Mouse (Mus musculus): ENCODE results near the gene Ms4a15. TPM values are rescaled to one million over a fixed set of nuclear protein-coding genes. Genes with fewer than 3 reads are reported as not detected.

Ms4a15 gene
- polyA plus RNA-seq, 1 experiment from 2014 or later: not detected

DNA sequence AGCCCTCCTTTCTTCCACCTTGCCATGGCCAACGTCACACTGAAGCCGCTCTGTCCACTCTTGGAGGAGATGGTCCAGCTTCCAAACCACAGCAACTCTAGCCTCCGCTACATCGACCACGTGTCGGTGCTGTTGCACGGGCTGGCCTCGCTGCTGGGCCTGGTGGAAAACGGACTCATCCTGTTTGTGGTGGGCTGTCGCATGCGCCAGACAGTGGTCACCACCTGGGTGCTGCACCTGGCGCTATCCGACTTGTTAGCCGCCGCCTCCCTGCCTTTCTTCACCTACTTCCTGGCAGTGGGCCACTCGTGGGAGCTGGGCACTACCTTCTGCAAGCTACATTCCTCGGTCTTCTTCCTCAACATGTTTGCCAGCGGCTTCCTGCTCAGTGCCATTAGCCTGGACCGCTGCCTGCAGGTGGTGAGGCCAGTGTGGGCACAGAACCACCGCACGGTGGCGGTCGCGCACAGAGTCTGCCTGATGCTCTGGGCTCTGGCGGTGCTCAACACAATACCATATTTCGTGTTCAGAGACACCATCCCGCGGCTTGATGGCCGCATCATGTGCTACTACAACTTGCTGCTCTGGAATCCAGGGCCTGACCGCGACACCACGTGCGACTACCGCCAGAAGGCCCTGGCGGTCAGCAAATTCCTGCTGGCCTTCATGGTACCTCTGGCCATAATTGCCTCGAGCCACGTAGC lies 52.8 kb downstream of the Ms4a15 start:
- DNase-seq: peak; percentile 69
- Histone ChIP-seq H3K4me1 (replicated peaks) (peaks cover 44% of the 10 kb centered on the region), H3K9me3 (replicated peaks) (no peaks in the 10 kb centered on the region), H3K27me3 (no peaks in the 10 kb centered on the region), H3K4me2 (peak overlapping the region; percentile 79), H3K27ac (no peak overlapping the region), H3K4me3 (replicated peaks) (peak overlapping the region; percentile 47), H3K36me3 (peaks cover 37% of the 10 kb centered on the region), H3K9ac (peak overlapping the region; percentile 57)
- peak; percentile 72 for ATAC-seq (ENCODE audit: low read depth)
- 20% methylated on average over 36 of the region's 37 CpGs for WGBS (ENCODE audit: insufficient replicate concordance)

- WGBS (ENCODE audit: insufficient replicate concordance): 11% methylated on average over 3 of the region's 3 CpGs
- Histone ChIP-seq H3K27ac (no peak overlapping the region), H3K36me3 (peaks cover 22% of the 10 kb centered on the region), H3K9ac (no peak overlapping the region), H3K4me3 (replicated peaks) (no peak overlapping the region), H3K4me1 (replicated peaks) (peaks cover 39% of the 10 kb centered on the region), H3K27me3 (no peaks in the 10 kb centered on the region), H3K9me3 (replicated peaks) (no peaks in the 10 kb centered on the region), H3K4me2 (no peak overlapping the region)
- no peak for ATAC-seq (ENCODE audit: low read depth)
- no peak for DNase-seq
These were observed 54.3 kb downstream of the Ms4a15 start for GRCm38 (mm10) chr19:10938771-10939170.

DNA sequence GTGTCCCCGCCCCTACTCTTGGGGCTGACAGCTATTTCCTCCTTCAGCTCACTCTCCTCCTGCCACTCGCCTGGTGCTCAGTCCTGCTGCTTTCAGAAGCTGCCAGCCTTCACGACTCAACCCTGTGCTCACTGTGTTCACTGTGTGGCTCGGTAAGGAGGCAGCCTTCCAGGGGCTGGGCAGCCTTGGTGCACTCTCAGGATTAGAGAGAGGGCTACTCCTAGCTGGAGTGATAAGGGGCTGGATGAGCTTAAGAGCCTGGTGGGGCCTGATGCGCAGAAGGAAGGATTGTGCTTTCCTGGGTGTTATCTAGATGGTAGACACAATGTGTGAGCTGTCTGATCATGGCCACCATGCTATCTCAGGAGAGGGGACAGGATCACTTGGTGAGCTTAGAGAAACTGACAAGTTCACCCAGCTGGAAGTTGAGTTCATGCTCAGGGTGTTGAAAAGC lies 55.9 kb downstream of the Ms4a15 start, which contains the start of gene Ptgdr2:
Gene Ptgdr2, plus strand, starts transcription at position 51 of the 454 bp plus-strand sequence.
- DNase-seq (peak; percentile 45), ATAC-seq (ENCODE audit: low read depth) (peak; percentile 87)
- no peaks in the 10 kb centered on the region for H3K27me3 ChIP-seq
- peaks cover 39% of the 10 kb centered on the region for H3K4me1 ChIP-seq (replicated peaks)
- H3K4me3 ChIP-seq (replicated peaks): no peak within 1 kb of the TSS
- H3K9me3 ChIP-seq (replicated peaks): no peaks in the 10 kb centered on the region
- peak within 1 kb of the TSS; percentile 17; the same call in 1 of the 2 replicates for H3K27ac ChIP-seq
- H3K36me3 ChIP-seq: peaks cover 6% of the 10 kb centered on the region
- H3K9ac ChIP-seq: peak within 1 kb of the TSS; percentile 34; the same call in 1 of the 2 replicates
- 8% methylated on average over 5 of the region's 5 CpGs for WGBS (ENCODE audit: insufficient replicate concordance)
- H3K4me2 ChIP-seq: peak within 1 kb of the TSS; percentile 34

DNA sequence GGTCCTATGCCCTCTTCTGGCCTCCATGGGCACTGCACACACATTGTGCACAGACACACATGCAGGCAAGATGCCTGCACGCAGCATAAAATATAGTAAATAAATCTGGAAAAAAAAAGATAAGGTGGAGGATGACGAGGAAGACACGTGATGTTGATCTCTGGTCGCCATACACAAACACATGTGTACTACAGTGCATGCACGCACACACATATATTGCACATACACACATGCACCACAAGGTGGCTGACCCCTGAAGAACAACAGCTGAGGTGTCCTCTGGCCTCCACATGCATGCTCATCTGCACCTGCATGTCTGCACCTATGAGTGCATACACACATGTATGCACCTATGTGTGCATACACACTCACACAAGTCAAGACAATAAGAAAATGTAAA lies 57.0 kb downstream of the Ms4a15 start:
- Histone ChIP-seq H3K4me1 (replicated peaks) (peaks cover 38% of the 10 kb centered on the region), H3K27ac (no peak overlapping the region)

DNA sequence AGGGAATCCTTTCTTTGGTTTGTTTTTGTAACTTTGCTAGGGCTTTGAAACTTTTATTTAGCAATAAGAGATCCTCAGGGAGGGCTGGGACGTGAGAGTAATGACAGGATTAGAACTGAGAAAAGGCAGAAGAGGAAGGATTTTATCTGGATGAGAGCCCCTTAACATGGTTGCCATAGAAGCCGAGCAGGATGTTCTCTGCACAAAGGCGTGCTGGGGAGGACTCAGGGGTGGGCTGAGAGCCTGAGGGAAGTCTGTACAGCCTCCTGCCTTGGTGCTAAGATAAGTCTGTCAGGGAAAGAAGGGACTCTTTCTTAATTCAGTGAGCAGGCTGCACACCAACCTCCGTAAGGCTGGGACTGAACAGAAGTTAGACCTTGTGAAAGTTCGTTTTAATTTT lies 58.0 kb downstream of the Ms4a15 start:
- Histone ChIP-seq H3K4me2 (no peak overlapping the region), H3K4me3 (replicated peaks) (no peak overlapping the region), H3K36me3 (no peaks in the 10 kb centered on the region), H3K9me3 (replicated peaks) (no peaks in the 10 kb centered on the region), H3K9ac (no peak overlapping the region), H3K27me3 (no peaks in the 10 kb centered on the region), H3K27ac (no peak overlapping the region), H3K4me1 (replicated peaks) (peaks cover 27% of the 10 kb centered on the region)
- WGBS (ENCODE audit: insufficient replicate concordance): 44% methylated on average over 5 of the region's 5 CpGs
- ATAC-seq (ENCODE audit: low read depth): no peak
- no peak for DNase-seq

More for the DNA sequence above, 57.0 kb downstream of the Ms4a15 start:
- 78% methylated on average over 5 of the region's 5 CpGs for WGBS (ENCODE audit: insufficient replicate concordance)
- Histone ChIP-seq H3K4me2 (no peak overlapping the region), H3K9ac (no peak overlapping the region), H3K36me3 (no peaks in the 10 kb centered on the region), H3K4me3 (replicated peaks) (no peak overlapping the region), H3K9me3 (replicated peaks) (no peaks in the 10 kb centered on the region), H3K27me3 (no peaks in the 10 kb centered on the region)
- ATAC-seq (ENCODE audit: low read depth) (no peak), DNase-seq (no peak)

DNA sequence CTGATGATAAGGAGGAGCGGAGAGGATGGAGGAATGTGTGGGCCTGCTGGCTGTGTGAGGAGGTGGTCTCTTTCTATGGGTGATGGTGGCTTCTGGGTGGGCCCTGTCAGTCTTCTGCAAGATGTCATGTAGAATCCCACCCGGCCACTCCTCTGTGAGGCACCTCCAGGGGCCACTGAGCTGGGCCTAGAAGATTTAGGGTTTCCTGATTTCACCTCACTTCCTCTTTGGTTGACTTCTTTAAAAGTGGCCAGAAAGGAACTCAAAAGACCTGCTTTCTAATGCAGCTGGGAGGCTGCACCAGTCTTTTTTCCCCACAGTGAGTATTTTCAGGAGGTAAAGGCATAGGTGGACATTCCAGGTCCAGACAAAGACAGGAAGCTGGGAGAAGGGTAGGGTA lies 62.4 kb downstream of the Ms4a15 start:
- no peak overlapping the region for H3K27ac ChIP-seq
- no peaks in the 10 kb centered on the region for H3K9me3 ChIP-seq (replicated peaks)
- H3K36me3 ChIP-seq: no peaks in the 10 kb centered on the region
- no peak overlapping the region for H3K9ac ChIP-seq
- H3K4me3 ChIP-seq (replicated peaks): no peak overlapping the region
- no peaks in the 10 kb centered on the region for H3K4me1 ChIP-seq (replicated peaks)
- WGBS (ENCODE audit: insufficient replicate concordance): 44% methylated on average over 2 of the region's 2 CpGs
- H3K4me2 ChIP-seq: no peak overlapping the region
- no peaks in the 10 kb centered on the region for H3K27me3 ChIP-seq
- DNase-seq: no peak
- ATAC-seq (ENCODE audit: low read depth): no peak

Other genes with a start within 250 kb of the Ms4a15 start
- 0.03 TPM in 1 of 2 replicates, not detected in the other for gene Cd6, start 163.2 kb downstream of the Ms4a15 start, polyA plus RNA-seq (2015; fragmentation: Nextera tagmentation; extraction: Ambion mirVana)
- gene Slc15a3, start 153.5 kb downstream of the Ms4a15 start, polyA plus RNA-seq (2015; fragmentation: Nextera tagmentation; extraction: Ambion mirVana): 1.3 and 1.7 TPM in 2 replicates
- 4.0 and 4.4 TPM in 2 replicates for gene Tmem132a, start 123.3 kb downstream of the Ms4a15 start, polyA plus RNA-seq (2015; fragmentation: Nextera tagmentation; extraction: Ambion mirVana)
- 21.9 and 23.0 TPM in 2 replicates for gene Tmem109, start 111.2 kb downstream of the Ms4a15 start, polyA plus RNA-seq (2015; fragmentation: Nextera tagmentation; extraction: Ambion mirVana)
- 18.9 and 19.7 TPM in 2 replicates for gene Prpf19, start 98.0 kb downstream of the Ms4a15 start, polyA plus RNA-seq (2015; fragmentation: Nextera tagmentation; extraction: Ambion mirVana)
- gene Zp1, start 72.6 kb downstream of the Ms4a15 start, polyA plus RNA-seq (2015; fragmentation: Nextera tagmentation; extraction: Ambion mirVana): not detected in 2 replicates
- not detected in 2 replicates for gene Ptgdr2, start 56.1 kb downstream of the Ms4a15 start, polyA plus RNA-seq (2015; fragmentation: Nextera tagmentation; extraction: Ambion mirVana)
- gene Ccdc86, start 44.0 kb downstream of the Ms4a15 start, polyA plus RNA-seq (2015; fragmentation: Nextera tagmentation; extraction: Ambion mirVana): 23.4 and 25.3 TPM in 2 replicates
- not detected in 2 replicates for gene Ms4a10, start 18.6 kb downstream of the Ms4a15 start, polyA plus RNA-seq (2015; fragmentation: Nextera tagmentation; extraction: Ambion mirVana)
- not detected in 2 replicates for gene Ms4a18, start 24.8 kb upstream of the Ms4a15 start, polyA plus RNA-seq (2015; fragmentation: Nextera tagmentation; extraction: Ambion mirVana)
- gene Ms4a8a, start 87.9 kb upstream of the Ms4a15 start, polyA plus RNA-seq (2015; fragmentation: Nextera tagmentation; extraction: Ambion mirVana): 0.16 TPM in 1 of 2 replicates, not detected in the other
- gene 1700017D01Rik, start 137.6 kb upstream of the Ms4a15 start, polyA plus RNA-seq (2015; fragmentation: Nextera tagmentation; extraction: Ambion mirVana): not detected in 2 replicates
- not detected in 2 replicates for gene 1700025F22Rik, start 172.1 kb upstream of the Ms4a15 start, polyA plus RNA-seq (2015; fragmentation: Nextera tagmentation; extraction: Ambion mirVana)
- not detected in 2 replicates for gene Ms4a13, start 203.5 kb upstream of the Ms4a15 start, polyA plus RNA-seq (2015; fragmentation: Nextera tagmentation; extraction: Ambion mirVana)
- not detected in 2 replicates for gene Ms4a12, start 239.2 kb upstream of the Ms4a15 start, polyA plus RNA-seq (2015; fragmentation: Nextera tagmentation; extraction: Ambion mirVana)